Mouse (Mus musculus) erythroblast, embryonic 14.5 days (primary cell): ENCODE measurements around the gene Lgr6. TPM values are rescaled to one million over a fixed set of nuclear protein-coding genes. Genes with fewer than 3 reads are reported as not detected.

Experiments
- H3K27me3 ChIP-seq: 2 replicates; pipeline ENCODE4 v1.6.1; 2012; ENCODE audit warnings: inconsistent platforms; ENCODE audit not compliant: control insufficient read depth
- H3K36me3 ChIP-seq: 2 replicates; pipeline ENCODE4 v1.6.1; 2012; ENCODE audit warnings: mild to moderate bottlenecking, inconsistent platforms; ENCODE audit not compliant: control insufficient read depth
- H3K4me1 ChIP-seq: 2 replicates; pipeline ENCODE4 v1.6.1; 2012; ENCODE audit warnings: inconsistent platforms; ENCODE audit not compliant: control insufficient read depth
- H3K4me3 ChIP-seq: replicated peaks from 2 replicates; pipeline ENCODE3; 2012; ENCODE audit warnings: moderate library complexity, mild to moderate bottlenecking, inconsistent platforms
- H3K9me3 ChIP-seq: 2 replicates; pipeline ENCODE4 v1.6.1; 2012; ENCODE audit warnings: low read length, inconsistent platforms, mixed read lengths; ENCODE audit not compliant: control insufficient read depth
- GATA1 ChIP-seq: IDR thresholded peaks from 2 replicates; pipeline ENCODE4 v1.6.1; 2012; ENCODE audit warnings: low read length, inconsistent platforms, mixed read lengths
- TAL1 ChIP-seq: IDR thresholded peaks from 3 replicates; pipeline ENCODE4 v1.6.1; 2012; ENCODE audit warnings: low read length, inconsistent platforms, mixed read lengths
- polyA plus RNA-seq: library from polyadenylated mRNA; stranded (reverse); fragments of >175 nt; gene quantifications from 2 replicates; pipeline ENCODE4 v1.2.3, GENCODE M21; 2012

Gene Lgr6
- polyA plus RNA-seq, 1 experiment: not detected

- Histone ChIP-seq H3K4me1 (peaks cover 6% of the 10 kb centered on the region; the same call in 1 of the 2 replicates), H3K9me3 (no peaks in the 10 kb centered on the region), H3K4me3 (no peak overlapping the region), H3K36me3 (peaks cover 4% of the 10 kb centered on the region), H3K27me3 (peaks cover 16% of the 10 kb centered on the region)
- TF ChIP-seq TAL1 (no peak), GATA1 (no peak)
Measured at GRCm38 (mm10) chr1:135110075-135110474, 5.0 kb upstream of the Lgr6 start.

GRCm38 (mm10) chr1:135108611-135109010, 3.5 kb upstream of the Lgr6 start:
- Histone ChIP-seq H3K4me3 (no peak overlapping the region), H3K36me3 (no peaks in the 10 kb centered on the region), H3K27me3 (peaks cover 31% of the 10 kb centered on the region), H3K9me3 (no peaks in the 10 kb centered on the region), H3K4me1 (peaks cover 8% of the 10 kb centered on the region)
- no peak for TF ChIP-seq TAL1
- no peak for TF ChIP-seq GATA1

- Histone ChIP-seq H3K4me3 (no peak overlapping the region), H3K4me1 (peaks cover 2% of the 10 kb centered on the region), H3K9me3 (no peaks in the 10 kb centered on the region), H3K27me3 (peaks cover 43% of the 10 kb centered on the region), H3K36me3 (no peaks in the 10 kb centered on the region)
- TF ChIP-seq TAL1 (no peak), GATA1 (no peak)
Measured at GRCm38 (mm10) chr1:135105951-135106350, 875 bp upstream of the Lgr6 start.

- TF ChIP-seq GATA1 (no peak), TAL1 (no peak)
- Histone ChIP-seq H3K36me3 (no peaks in the 10 kb centered on the region), H3K27me3 (peaks cover 34% of the 10 kb centered on the region), H3K4me1 (peaks cover 2% of the 10 kb centered on the region), H3K9me3 (no peaks in the 10 kb centered on the region), H3K4me3 (no peak overlapping the region)
Measured at GRCm38 (mm10) chr1:135100400-135100799, 4.7 kb downstream of the Lgr6 start.

GRCm38 (mm10) chr1:135098441-135098840, 6.6 kb downstream of the Lgr6 start:
- no peaks in the 10 kb centered on the region for H3K9me3 ChIP-seq
- TF ChIP-seq GATA1: no peak
- H3K4me3 ChIP-seq: no peak overlapping the region
- no peaks in the 10 kb centered on the region for H3K36me3 ChIP-seq
- H3K4me1 ChIP-seq: no peaks in the 10 kb centered on the region
- H3K27me3 ChIP-seq: peaks cover 15% of the 10 kb centered on the region

DNA sequence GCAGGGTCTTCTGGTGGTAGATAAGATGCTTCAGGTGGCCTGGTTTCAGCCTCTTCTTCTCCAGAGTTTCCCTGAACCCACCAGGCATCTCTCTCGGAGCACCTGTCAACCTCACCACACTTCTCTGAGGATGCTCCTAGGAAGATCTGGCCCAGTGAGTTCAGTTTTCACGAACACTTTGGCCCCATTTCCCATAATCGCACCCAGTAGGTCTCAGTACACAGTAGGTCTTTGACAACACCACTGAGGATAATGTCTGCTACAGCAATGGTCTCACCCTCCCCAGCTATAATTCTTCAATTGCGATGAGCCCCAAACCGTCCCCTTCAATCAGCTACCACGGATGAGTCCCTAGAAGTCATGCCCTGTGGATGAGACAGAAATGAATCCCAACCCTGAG, 7.6 kb downstream of the Lgr6 start:
- no peak overlapping the region for H3K4me3 ChIP-seq
- peaks cover 9% of the 10 kb centered on the region for H3K27me3 ChIP-seq
- TF ChIP-seq GATA1: no peak
- no peak for TF ChIP-seq TAL1
- no peaks in the 10 kb centered on the region for H3K36me3 ChIP-seq
- no peaks in the 10 kb centered on the region for H3K4me1 ChIP-seq
- H3K9me3 ChIP-seq: no peaks in the 10 kb centered on the region

DNA sequence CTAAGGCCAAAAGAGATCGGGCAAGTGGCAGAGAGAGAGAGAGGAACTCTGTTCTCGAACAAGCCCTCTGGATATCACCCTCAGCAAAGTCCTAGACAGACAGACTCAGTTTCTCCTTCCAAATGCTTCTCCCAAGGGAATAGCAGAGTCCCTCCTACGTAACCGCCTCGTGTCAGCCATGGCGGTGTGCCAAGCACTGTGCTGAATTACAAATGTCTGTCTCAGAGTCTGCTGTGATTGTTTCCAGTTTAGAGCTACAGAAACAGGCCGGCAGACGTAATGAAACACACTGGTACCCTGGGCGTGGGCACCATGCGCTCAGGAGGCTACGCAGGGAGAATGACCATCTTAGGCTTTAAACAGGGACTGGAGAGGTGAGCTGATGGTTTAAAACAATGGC, 8.8 kb downstream of the Lgr6 start:
- Histone ChIP-seq H3K4me1 (no peaks in the 10 kb centered on the region), H3K4me3 (no peak overlapping the region), H3K27me3 (peaks cover 4% of the 10 kb centered on the region; the same call in 1 of the 2 replicates), H3K36me3 (no peaks in the 10 kb centered on the region), H3K9me3 (no peaks in the 10 kb centered on the region)
- no peak for TF ChIP-seq GATA1
- no peak for TF ChIP-seq TAL1

GRCm38 (mm10) chr1:135095189-135095588, 9.9 kb downstream of the Lgr6 start:
- Histone ChIP-seq H3K27me3 (no peaks in the 10 kb centered on the region), H3K4me3 (no peak overlapping the region), H3K9me3 (no peaks in the 10 kb centered on the region), H3K4me1 (no peaks in the 10 kb centered on the region), H3K36me3 (no peaks in the 10 kb centered on the region)
- TF ChIP-seq GATA1 (no peak), TAL1 (no peak)

DNA sequence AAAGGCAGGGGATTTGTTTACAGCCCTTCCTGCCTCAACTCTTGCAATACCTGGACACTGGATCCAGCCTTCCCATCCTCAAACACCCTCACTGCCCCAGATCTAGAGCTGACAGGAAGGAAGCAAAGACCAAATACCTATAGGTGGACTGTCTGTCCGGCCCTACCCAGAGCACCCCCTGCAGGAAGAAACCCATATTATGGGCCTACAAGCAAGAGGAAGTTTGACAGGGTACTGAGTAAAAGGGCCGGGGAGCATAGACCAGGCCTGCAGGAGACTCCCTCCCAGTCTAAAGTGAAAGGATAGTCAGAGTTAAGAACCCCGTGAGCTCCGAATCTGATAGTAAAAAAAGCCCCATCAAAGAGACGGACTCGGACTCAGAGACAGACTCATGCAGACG, 10.4 kb downstream of the Lgr6 start:
- H3K27me3 ChIP-seq: no peaks in the 10 kb centered on the region
- no peaks in the 10 kb centered on the region for H3K9me3 ChIP-seq
- H3K4me3 ChIP-seq: no peak overlapping the region
- no peaks in the 10 kb centered on the region for H3K36me3 ChIP-seq
- no peak for TF ChIP-seq GATA1
- no peak for TF ChIP-seq TAL1
- H3K4me1 ChIP-seq: no peaks in the 10 kb centered on the region

DNA sequence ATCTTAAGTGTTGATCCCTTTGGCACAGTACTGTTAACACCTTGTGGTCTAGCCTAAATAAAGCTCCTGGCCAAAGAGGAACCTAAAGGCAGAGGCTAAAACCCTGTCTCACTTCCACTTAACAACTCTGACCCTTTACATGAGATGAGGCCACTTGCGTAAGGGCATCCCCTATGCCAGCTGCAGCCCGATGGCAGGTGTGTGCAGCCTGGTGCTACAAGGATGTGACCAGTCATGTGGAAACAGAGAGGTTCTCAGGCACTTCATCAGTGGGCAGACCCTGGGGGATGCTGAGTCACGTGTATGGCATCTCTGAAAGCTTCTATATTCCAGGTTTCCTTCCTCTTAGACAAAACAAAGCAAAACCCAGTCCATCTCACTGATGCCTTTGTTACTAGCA, 14.2 kb downstream of the Lgr6 start:
- Histone ChIP-seq H3K4me3 (no peak overlapping the region), H3K36me3 (no peaks in the 10 kb centered on the region), H3K9me3 (no peaks in the 10 kb centered on the region), H3K27me3 (peaks cover 10% of the 10 kb centered on the region), H3K4me1 (no peaks in the 10 kb centered on the region)
- TF ChIP-seq TAL1: no peak
- TF ChIP-seq GATA1: no peak

- no peak for TF ChIP-seq TAL1
- no peak for TF ChIP-seq GATA1
- Histone ChIP-seq H3K4me3 (no peak overlapping the region), H3K27me3 (peaks cover 23% of the 10 kb centered on the region), H3K9me3 (no peaks in the 10 kb centered on the region), H3K4me1 (no peaks in the 10 kb centered on the region), H3K36me3 (no peaks in the 10 kb centered on the region)
Measured at GRCm38 (mm10) chr1:135089626-135090025, 15.4 kb downstream of the Lgr6 start.
